Mouse (Mus musculus) mature B cell (primary cell): ENCODE data around the gene 9230104L09Rik.

ENCODE experiments used
- in situ Hi-C: fragments of 300-500 bp; cut with MboI; formaldehyde crosslinking; loops from 2 replicates; pipeline ENCODE4 v1.14.3; 2019

The 9230104L09Rik gene

DNA sequence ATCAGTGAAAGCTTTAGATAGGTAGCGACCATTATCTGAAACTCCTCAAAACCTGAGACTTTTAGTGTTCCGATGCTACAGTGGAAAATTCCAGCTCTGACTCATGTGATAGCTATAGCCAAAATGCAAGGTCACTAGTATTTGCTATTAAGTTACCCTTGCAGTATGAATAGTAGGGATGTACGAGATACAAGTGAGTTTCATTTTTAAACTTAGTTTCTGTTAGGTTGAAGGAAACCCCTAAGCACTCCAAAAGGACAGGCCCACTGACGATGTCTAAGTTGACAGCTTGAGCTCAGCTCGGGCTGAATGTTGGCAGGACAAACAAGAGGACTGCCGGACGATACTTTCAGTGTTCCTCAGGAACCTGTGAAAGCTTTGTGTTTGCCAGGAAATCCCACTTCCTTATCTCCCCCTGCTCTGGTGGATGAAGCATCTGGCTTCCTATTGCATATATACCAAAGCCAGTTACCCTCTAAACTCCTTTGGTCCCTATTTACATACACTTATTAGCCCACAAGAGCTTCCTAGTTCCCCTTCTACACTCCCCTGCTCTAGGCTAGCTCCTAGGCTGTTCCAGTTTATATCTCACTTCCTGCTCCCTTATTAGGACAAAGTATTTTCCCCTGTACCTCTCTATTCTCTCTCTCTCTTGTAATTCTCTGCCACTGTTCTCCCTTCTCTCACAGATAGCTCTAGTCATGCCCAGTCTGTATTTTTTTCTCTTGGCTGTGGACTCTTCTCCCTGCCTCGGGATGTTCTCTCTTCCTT, 8.0 kb downstream of the 9230104L09Rik start:
- in situ Hi-C loops = no loop called here

DNA sequence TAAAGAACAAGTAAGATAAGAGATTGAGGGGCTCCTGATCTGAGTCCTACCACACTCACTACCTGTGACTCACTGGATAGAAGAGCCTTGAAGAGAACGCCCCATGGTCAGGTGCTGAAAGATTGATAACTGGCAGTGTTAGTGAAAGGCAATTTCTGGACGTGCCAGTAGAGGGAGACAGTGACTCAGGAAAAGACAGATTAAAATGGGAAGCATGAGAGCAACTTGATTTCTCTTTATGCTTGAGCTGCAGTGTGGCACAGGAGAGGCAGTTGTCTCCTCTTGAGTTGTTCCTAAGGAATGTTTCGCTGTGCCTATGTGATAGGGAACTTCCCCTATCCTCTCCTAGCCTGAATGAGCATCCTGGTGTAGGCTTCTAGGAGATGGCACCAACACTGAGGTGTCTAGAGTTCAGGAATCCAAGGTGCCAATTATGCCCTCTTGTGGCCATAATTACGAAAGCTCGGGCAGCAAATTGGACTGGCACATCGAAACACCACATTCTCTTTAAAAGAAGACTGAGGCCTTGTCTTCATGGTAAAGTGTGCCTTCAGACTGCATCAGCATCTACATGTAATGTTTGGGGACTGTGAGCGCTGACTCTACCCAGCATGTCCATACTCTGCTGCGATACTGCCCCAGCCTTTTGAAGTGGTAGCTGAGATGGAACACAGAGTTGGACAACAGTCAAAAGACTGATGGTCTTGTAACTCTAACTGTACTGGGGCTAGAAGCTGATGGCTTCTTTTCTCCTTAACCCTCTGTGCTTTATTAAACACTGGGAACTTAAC, 13.5 kb downstream of the 9230104L09Rik start:
- in situ Hi-C loops = loop anchor here (5.0 kb wide), 1 partner anchor 51 kb away; no protein-coding TSS in a partner anchor

DNA sequence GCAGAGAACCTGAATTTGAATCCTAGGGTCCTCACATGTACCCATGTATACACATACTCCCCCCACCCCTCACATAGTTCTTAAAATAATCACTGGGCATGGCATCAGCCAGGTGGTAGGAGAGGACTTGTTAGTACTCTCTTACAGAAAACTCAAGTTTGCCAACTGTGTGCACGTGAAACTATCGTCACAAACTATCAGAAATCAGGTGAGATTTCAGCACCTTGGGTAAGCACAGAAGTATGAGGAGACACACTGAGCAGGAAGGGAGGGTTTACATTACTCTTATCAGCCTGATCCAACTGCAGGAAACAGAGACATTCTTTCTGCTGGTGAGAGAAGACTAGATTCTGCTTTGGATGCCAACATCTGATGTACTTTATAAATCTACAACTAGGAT, 25.6 kb downstream of the 9230104L09Rik start:
- in situ Hi-C loops = no loop called here

DNA sequence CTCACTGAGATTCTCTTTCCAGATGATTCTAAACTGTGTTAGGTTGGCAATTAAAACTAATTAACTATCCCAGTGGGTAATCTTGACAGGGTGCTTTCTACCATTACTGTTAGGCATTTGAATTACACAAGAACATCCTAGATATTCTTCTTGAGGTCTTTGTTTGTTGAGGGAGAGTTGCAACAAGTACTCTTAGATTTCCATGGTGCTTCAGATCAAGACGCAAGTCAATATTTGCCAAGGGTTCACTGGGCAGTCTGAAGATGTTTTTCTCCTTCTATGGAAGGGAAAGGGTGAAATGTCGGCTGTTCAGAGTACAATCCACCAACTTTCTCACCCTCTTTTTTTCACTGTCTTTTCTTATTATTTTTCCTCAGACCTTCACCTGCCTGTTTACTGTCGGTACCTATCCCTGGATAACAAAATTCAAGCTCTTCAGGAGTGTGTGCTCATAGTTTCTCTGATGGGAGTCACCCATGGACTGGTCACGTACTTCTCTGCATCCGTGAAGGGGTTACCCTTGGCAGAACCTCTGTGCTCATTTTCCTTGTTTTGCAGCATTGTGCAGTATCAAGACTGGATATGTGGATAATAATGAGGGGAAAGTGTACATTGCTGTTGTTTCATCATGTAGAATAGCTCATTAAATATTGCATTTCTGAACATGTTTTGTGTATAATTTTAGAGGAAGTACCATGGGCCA, 26.6 kb downstream of the 9230104L09Rik start:
- in situ Hi-C loops = no loop called here

DNA sequence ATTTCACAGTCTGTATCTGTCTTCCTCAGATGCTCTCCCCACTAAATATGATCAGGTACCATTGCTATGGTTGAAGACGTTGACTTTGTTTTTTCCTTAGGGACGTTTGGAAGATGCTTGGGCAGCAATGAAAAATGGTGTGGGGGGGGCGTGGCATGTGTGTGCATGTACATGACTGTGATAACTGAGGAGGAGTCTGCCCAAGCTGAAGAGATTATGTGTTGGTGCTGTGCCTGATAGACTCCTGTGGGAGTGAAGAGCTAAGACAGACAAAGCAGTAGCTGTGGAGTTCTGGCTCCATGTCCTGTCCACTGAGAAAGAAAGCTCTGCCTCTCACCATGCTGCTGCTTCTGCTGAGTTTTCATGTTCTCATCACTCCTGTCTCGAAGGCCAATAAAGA, 29.9 kb downstream of the 9230104L09Rik start, which contains the start of gene Cst9:
Gene Cst9 (plus strand): TSS at position 236 of the 400 bp plus-strand sequence.
- in situ Hi-C loops = no loop called here

DNA sequence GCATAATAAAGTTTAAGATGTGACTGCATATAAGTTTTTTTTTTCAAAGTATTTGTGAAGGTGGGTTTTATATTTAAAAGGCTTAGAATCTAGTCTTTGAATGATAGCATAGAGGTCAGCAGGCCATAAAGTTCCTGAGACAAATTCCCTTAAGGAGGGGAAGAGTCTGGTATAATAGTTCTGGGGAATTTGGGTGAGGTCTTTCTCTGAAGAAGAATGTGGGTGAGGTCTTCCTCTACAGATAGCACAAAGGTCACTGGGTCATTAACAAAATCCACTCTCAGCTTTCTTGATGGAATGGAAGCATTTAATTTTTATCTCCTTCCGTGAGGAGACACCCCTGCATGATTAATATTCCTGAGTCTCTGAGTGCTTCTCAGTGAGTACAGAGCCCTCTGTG, 38.9 kb downstream of the 9230104L09Rik start:
- in situ Hi-C loops = no loop called here

DNA sequence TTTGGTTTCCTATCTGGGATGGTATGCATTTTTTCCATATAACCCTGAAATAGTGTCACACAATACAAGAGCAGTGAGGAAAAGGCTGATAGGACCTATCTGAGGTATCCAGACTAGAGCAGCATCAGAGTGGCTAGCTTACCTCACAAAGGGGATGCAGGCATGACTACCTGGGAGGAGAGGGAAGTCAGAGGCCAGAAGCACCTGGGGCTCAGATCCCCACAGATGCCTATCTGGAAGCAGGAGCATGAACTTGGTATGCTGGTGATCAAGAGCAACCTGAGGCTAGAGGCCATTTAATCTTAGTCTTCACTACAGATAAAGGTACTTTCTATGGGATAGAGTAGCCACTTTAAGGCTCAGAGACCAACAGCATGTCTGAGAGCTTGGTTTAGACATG, 44.9 kb downstream of the 9230104L09Rik start, which contains the start of gene Cst13:
Gene Cst13 (plus strand): TSS at position 173 of the 400 bp plus-strand sequence.
- in situ Hi-C loops = no loop called here

DNA sequence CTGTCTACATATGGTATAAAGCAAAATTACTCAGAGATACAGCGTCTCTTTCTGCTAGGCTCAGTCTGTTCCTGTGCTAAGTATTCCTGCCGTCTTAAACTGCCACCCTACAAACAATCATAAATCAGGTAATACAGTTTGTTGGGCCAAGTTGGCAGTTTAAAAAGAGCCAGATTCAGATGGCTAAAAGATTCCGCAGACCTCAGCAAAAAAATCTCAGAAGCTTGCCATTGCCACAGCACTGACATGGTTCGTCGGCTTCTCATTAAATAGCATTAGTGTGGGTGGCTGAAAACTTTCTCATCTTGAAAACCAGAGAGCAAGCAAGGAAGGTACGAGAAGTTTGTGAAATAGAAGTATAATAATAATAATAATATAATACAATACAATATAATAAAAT, 58.1 kb downstream of the 9230104L09Rik start:
- in situ Hi-C loops = no loop called here

DNA sequence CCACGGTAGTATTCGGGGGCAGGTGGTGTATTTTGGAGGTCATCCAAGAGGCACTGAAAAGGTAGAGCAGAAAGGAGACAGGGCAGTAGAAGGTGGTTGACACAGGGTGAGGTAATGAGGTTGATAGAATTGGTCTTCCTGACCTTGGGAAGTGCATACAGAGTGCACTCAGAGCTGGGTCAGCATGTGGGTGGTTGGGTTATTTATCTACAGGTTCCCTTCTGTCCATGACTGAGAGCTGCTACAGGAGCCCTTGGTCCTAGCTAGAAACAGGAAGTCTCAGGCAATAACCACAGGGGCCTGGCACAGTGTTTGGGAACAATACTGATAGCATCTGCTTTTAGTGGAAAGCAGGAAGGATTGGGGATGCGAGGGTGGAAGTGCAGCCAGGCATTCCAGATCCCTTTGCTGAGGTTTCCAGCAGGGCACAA, 63.3 kb downstream of the 9230104L09Rik start:
- in situ Hi-C loops = no loop called here

DNA sequence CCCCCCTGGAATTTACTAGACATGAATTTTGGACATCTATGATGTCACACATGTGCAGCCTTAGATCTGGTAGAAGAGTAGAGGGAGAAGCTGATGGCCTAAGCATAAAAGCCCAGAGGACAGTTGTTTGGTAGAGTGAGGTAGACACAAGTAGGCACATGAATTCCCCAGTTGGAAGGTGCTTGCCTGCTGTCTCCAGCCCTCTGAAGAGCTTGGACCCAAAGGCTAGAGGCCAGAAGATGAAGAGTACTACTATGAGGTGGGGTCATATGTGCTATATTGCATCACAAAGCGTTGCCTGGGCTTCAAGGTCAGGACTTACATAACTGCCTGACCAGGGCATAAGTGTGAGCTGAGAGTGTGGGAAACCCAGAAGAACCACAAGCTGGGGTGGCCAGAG, 66.4 kb downstream of the 9230104L09Rik start, which contains the start of gene Cst8:
Gene Cst8 (plus strand): TSS at position 301 of the 400 bp plus-strand sequence.
- in situ Hi-C loops = no loop called here
